Mouse (Mus musculus) thymus, postnatal 36 days (tissue): ENCODE measurements at regions not wholly inside any gene's neighbourhood (a gene's known extent, or its start where the extent isn't known, plus 50 kb on each side); places are given as distances from the start of the nearest gene placed in this dataset.
"Not testable (repeated sequence)": the region's sequence is repeated elsewhere in the genome, so short reads cannot be mapped to it uniquely, and the experiment has no call there.

Experiments
- DNase-seq, 2 experiments: peaks; one replicate each; pipeline ENCODE4 v3.0.0; 2022; ENCODE audit warnings: mixed read lengths in 2 of 2

GRCm38 (mm10) chr2:72619446-72619845, 143.5 kb downstream of the Cdca7 start:
- DNase-seq: no peak

- no peak for DNase-seq
Measured at GRCm38 (mm10) chr2:72620182-72620652, 144.3 kb downstream of the Cdca7 start.

- no peak for DNase-seq
Measured at GRCm38 (mm10) chr2:72627915-72628314, 152.0 kb downstream of the Cdca7 start.

GRCm38 (mm10) chr2:72628626-72629470, 152.9 kb downstream of the Cdca7 start:
- no peak for DNase-seq

GRCm38 (mm10) chr2:72629691-72630461, 153.9 kb downstream of the Cdca7 start:
- DNase-seq: no peak

GRCm38 (mm10) chr2:72637881-72638620, 162.1 kb downstream of the Cdca7 start:
- DNase-seq: no peak

GRCm38 (mm10) chr2:72639022-72639421, 163.1 kb downstream of the Cdca7 start:
- DNase-seq: no peak

GRCm38 (mm10) chr2:72641228-72641627, 165.3 kb downstream of the Cdca7 start:
- DNase-seq: no peak

- no peak for DNase-seq
Measured at GRCm38 (mm10) chr2:72644151-72644843, 168.3 kb downstream of the Cdca7 start.

- DNase-seq: no peak
Measured at GRCm38 (mm10) chr2:72647642-72648041, 171.7 kb downstream of the Cdca7 start.

GRCm38 (mm10) chr2:72648294-72648693, 172.3 kb downstream of the Cdca7 start:
- DNase-seq: no peak

- no peak for DNase-seq
Measured at GRCm38 (mm10) chr2:72655864-72656263, 179.9 kb downstream of the Cdca7 start.

- no peak for DNase-seq
Measured at GRCm38 (mm10) chr2:72657101-72657920, 181.4 kb downstream of the Cdca7 start.

GRCm38 (mm10) chr2:72662396-72662795, 186.4 kb downstream of the Cdca7 start:
- DNase-seq: no peak

- DNase-seq: no peak
Measured at GRCm38 (mm10) chr2:72662979-72663780, 187.2 kb downstream of the Cdca7 start.

GRCm38 (mm10) chr2:72667396-72667795, 191.4 kb downstream of the Cdca7 start:
- not testable (repeated sequence) for DNase-seq

- no peak for DNase-seq
Measured at GRCm38 (mm10) chr2:72672908-72673901, 197.2 kb downstream of the Cdca7 start.

GRCm38 (mm10) chr2:72674229-72674628, 198.3 kb downstream of the Cdca7 start:
- no peak for DNase-seq

- no peak for DNase-seq
Measured at GRCm38 (mm10) chr2:72674856-72675440, 199.0 kb downstream of the Cdca7 start.
